Mouse (Mus musculus): ENCODE results near the gene Prkce.

GRCm38 (mm10) chr17:86214741-86215140, 47.2 kb downstream of the Prkce start:
- TF ChIP-seq CTCF (IDR thresholded peaks at IDR 0.05; ENCODE audit: low read depth, low read length): no peak
- no peak for TF ChIP-seq TAL1 (conservative IDR thresholded peaks at IDR 0.05; ENCODE audit: low read depth, low read length)

All from G1E (cell line).